Mouse (Mus musculus) MEL (cell line): ENCODE results near the gene Col6a1. TPM values are rescaled to one million over a fixed set of nuclear protein-coding genes. Genes with fewer than 3 reads are reported as not detected.

ENCODE experiments used
- DNase-seq: peaks from one replicate; pipeline ENCODE4 v3.0.0; 2011; ENCODE audit warnings: low read depth, low spot score
- H3K27ac ChIP-seq: 2 replicates; pipeline ENCODE4 v1.5.1; 2012; ENCODE audit warnings: low read depth, mild to moderate bottlenecking, control low read depth, low read length, moderate library complexity; ENCODE audit not compliant: control insufficient read depth
- H3K27me3 ChIP-seq, 2 experiments: fragments of 150-350 bp in 1 of 2; sonication (generic) in 1 of 2; 2 replicates each; pipeline ENCODE4 v1.6.1; 2012; ENCODE audit warnings: low read length in 2 of 2, mild to moderate bottlenecking in 2 of 2, improper control_type of control experiment in 1 of 2, moderate library complexity in 1 of 2; ENCODE audit not compliant: insufficient read depth in 2 of 2, control insufficient read depth in 1 of 2
- H3K36me3 ChIP-seq, 2 experiments: 2 replicates each; pipeline ENCODE4 v1.6.1; 2012 to 2014; ENCODE audit warnings: low read length in 2 of 2, improper control_type of control experiment in 1 of 2, inconsistent platforms in 1 of 2, mild to moderate bottlenecking in 1 of 2; ENCODE audit not compliant: insufficient read depth in 2 of 2, control insufficient read depth in 1 of 2
- H3K4me1 ChIP-seq, 2 experiments: fragments of 150-350 bp in 1 of 2; sonication (generic) in 1 of 2; 2 replicates each; pipeline ENCODE4 v1.6.1; 2012; ENCODE audit warnings: low read length in 2 of 2, improper control_type of control experiment in 1 of 2, mild to moderate bottlenecking in 1 of 2; ENCODE audit not compliant: insufficient read depth in 2 of 2, control insufficient read depth in 1 of 2
- H3K4me3 ChIP-seq, 2 experiments: fragments of 150-350 bp in 1 of 2; sonication (generic) in 1 of 2; 2 replicates each; pipeline ENCODE4 v1.5.1; 2012; ENCODE audit warnings: low read depth in 2 of 2, low read length in 2 of 2, mild to moderate bottlenecking in 2 of 2, moderate library complexity in 2 of 2, control low read depth in 1 of 2, improper control_type of control experiment in 1 of 2; ENCODE audit not compliant: control insufficient read depth in 1 of 2, insufficient read depth in 1 of 2
- H3K79me2 ChIP-seq: 2 replicates; pipeline ENCODE4 v1.6.1; 2012; ENCODE audit warnings: mild to moderate bottlenecking, low read length, moderate library complexity; ENCODE audit not compliant: control insufficient read depth, poor library complexity, insufficient read depth
- H3K9ac ChIP-seq: 2 replicates; pipeline ENCODE4 v1.6.1; 2012; ENCODE audit warnings: low read depth, mild to moderate bottlenecking, control low read depth, low read length, moderate library complexity; ENCODE audit not compliant: control insufficient read depth, poor library complexity, severe bottlenecking
- H3K9me3 ChIP-seq: fragments of 150-350 bp; sonication (generic); replicated peaks from 2 replicates; pipeline ENCODE4 v1.6.1; 2012; ENCODE audit warnings: mild to moderate bottlenecking, low read length, improper control_type of control experiment, moderate library complexity; ENCODE audit not compliant: insufficient read depth
- CHD1 ChIP-seq: IDR thresholded peaks from 2 replicates; pipeline ENCODE4 v1.6.1; 2012; ENCODE audit warnings: low read depth, mild to moderate bottlenecking, inconsistent platforms, low read length, improper control_type of control experiment
- E2F4 ChIP-seq: IDR thresholded peaks from 2 replicates; pipeline ENCODE4 v1.6.1; 2011; ENCODE audit warnings: low read depth, low read length, improper control_type of control experiment, borderline replicate concordance
- ELF1 ChIP-seq: IDR thresholded peaks from 2 replicates; pipeline ENCODE4 v1.6.1; 2014; ENCODE audit warnings: low read depth, mild to moderate bottlenecking, inconsistent platforms, low read length, improper control_type of control experiment, moderate library complexity
- ETS1 ChIP-seq: IDR thresholded peaks from 2 replicates; pipeline ENCODE4 v1.6.1; 2012; ENCODE audit warnings: low read depth, mild to moderate bottlenecking, inconsistent platforms, low read length, improper control_type of control experiment, moderate library complexity
- HCFC1 ChIP-seq: IDR thresholded peaks from 2 replicates; pipeline ENCODE4 v1.6.1; 2012; ENCODE audit warnings: low read depth, mild to moderate bottlenecking, inconsistent platforms, low read length, improper control_type of control experiment, moderate library complexity
- KAT2A ChIP-seq: conservative IDR thresholded peaks from 2 replicates; pipeline ENCODE4 v1.6.1; 2012; ENCODE audit warnings: low read depth, low read length, improper control_type of control experiment, inconsistent platforms
- MAFK ChIP-seq: IDR thresholded peaks from 2 replicates; pipeline ENCODE4 v1.6.1; 2011; ENCODE audit warnings: low read depth, mild to moderate bottlenecking, low read length, improper control_type of control experiment, borderline replicate concordance
- MAX ChIP-seq: IDR thresholded peaks from 2 replicates; pipeline ENCODE4 v1.6.1; 2011; ENCODE audit warnings: low read length, improper control_type of control experiment
- MAZ ChIP-seq: IDR thresholded peaks from 2 replicates; pipeline ENCODE4 v1.6.1; 2012; ENCODE audit warnings: low read depth, mild to moderate bottlenecking, inconsistent platforms, low read length, improper control_type of control experiment
- MXI1 ChIP-seq: IDR thresholded peaks from 2 replicates; pipeline ENCODE4 v1.6.1; 2011; ENCODE audit warnings: mild to moderate bottlenecking, low read depth, low read length, improper control_type of control experiment
- MYB ChIP-seq: IDR thresholded peaks from 2 replicates; pipeline ENCODE4 v1.6.1; 2011; ENCODE audit warnings: mild to moderate bottlenecking, low read depth, low read length, improper control_type of control experiment
- MYC ChIP-seq: IDR thresholded peaks from 2 replicates; pipeline ENCODE4 v1.6.1; 2011; ENCODE audit warnings: low read depth, mild to moderate bottlenecking, low read length, improper control_type of control experiment, moderate library complexity
- NELFE ChIP-seq: IDR thresholded peaks from 2 replicates; pipeline ENCODE4 v1.6.1; 2011; ENCODE audit warnings: low read depth, low read length, improper control_type of control experiment
- POLR2AphosphoS2 ChIP-seq: IDR thresholded peaks from 2 replicates; pipeline ENCODE4 v1.6.1; 2011; ENCODE audit warnings: low read length, improper control_type of control experiment
- RAD21 ChIP-seq: IDR thresholded peaks from 2 replicates; pipeline ENCODE4 v1.6.1; 2011; ENCODE audit warnings: mild to moderate bottlenecking, low read depth, low read length, improper control_type of control experiment
- TAL1 ChIP-seq: IDR thresholded peaks from 2 replicates; pipeline ENCODE4 v1.6.1; 2012; ENCODE audit warnings: mild to moderate bottlenecking, inconsistent platforms, low read length, moderate library complexity, mixed read lengths
- TBP ChIP-seq: IDR thresholded peaks from 2 replicates; pipeline ENCODE4 v1.8.0; 2011; ENCODE audit warnings: low read depth, low read length, improper control_type of control experiment
- TCF12 ChIP-seq: IDR thresholded peaks from 2 replicates; pipeline ENCODE4 v1.6.1; 2014; ENCODE audit warnings: low read depth, mild to moderate bottlenecking, inconsistent platforms, low read length, improper control_type of control experiment, moderate library complexity
- ZKSCAN1 ChIP-seq: IDR thresholded peaks from 2 replicates; pipeline ENCODE4 v1.6.1; 2012; ENCODE audit warnings: low read depth, mild to moderate bottlenecking, inconsistent platforms, low read length, improper control_type of control experiment, moderate library complexity
- ZMIZ1 ChIP-seq: IDR thresholded peaks from 2 replicates; pipeline ENCODE4 v1.6.1; 2012; ENCODE audit warnings: low read depth, mild to moderate bottlenecking, inconsistent platforms, low read length, improper control_type of control experiment, moderate library complexity
- polyA plus RNA-seq, 2 experiments: library from polyadenylated mRNA; stranded (reverse) in 1 of 2; unstranded in 1 of 2; fragments of >175 nt in 1 of 2; fragments of >200 nt in 1 of 2; gene quantifications; 2 replicates each; pipeline versions ENCODE4 v1.2.1 to v1.2.4; 2012; ENCODE audit warnings: low replicate concordance in 2 of 2, low read depth in 1 of 2; ENCODE audit not compliant: insufficient read length in 2 of 2, insufficient read depth in 1 of 2, missing spikeins in 1 of 2
- total RNA-seq: library from RNA; depleted of rRNA; stranded (reverse); fragments of 300-350 nt; gene quantifications from 2 replicates; pipeline ENCODE4 v1.2.3, GENCODE M21; 2012

Gene Col6a1
- total and polyA plus RNA-seq, 3 experiments, result not detected

DNA sequence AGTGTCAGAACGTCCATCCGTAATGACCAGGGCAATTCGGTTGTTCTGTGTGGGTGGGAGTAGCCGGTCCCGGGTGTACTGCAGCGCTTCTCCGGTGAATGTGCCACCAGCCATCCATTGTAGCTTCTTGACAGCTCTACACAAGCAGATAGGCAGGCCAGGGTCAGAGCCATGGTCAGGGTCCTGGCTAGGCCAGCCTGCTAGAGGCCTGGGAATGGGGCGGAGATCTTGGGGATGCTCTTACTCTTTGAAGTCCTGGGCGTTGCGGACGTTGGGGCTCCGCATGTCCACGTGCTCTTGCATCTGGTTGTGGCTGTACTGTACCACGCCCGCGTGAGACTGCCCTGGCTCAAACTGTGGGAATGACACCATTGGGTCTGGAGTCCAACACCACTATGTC lies 14.6 kb downstream of the Col6a1 start:
- no peaks in the 10 kb centered on the region for H3K36me3 ChIP-seq
- H3K79me2 ChIP-seq, result no peaks in the 10 kb centered on the region
- no peak overlapping the region for H3K9ac ChIP-seq
- H3K27ac ChIP-seq, result no peak overlapping the region
- H3K9me3 ChIP-seq, result no peaks in the 10 kb centered on the region
- H3K4me1 ChIP-seq, result no peaks in the 10 kb centered on the region
- H3K27me3 ChIP-seq, result no peaks in the 10 kb centered on the region; a peak in 1 of 4 replicates
- no peak overlapping the region for H3K4me3 ChIP-seq
- no peak for DNase-seq
- no peak for TF ChIP-seq MAZ
- no peak for TF ChIP-seq POLR2AphosphoS2
- no peak for TF ChIP-seq KAT2A
- no peak for TF ChIP-seq TAL1
- TF ChIP-seq MYB, result no peak

DNA sequence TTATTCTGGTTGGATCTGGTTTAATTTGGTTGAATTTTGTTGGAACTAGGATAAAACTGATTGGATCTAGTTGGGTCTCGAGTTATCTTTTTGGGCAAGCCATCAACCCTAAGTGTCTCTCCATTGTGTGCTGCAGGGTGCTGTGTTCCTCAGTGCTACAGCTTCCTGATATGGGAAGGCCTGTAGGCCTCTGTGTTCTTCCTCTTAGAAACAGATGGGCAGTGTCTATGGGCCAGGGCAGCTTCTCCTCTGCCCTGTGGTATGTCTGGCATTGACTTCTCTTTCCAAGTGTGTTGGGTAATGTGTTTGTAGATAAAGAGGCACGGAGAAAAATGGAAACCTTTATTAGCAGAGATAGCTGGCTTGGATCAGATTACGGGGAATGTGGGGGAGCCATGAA lies 17.5 kb downstream of the Col6a1 start:
- Histone ChIP-seq H3K9ac (no peak overlapping the region), H3K36me3 (no peaks in the 10 kb centered on the region), H3K27me3 (peaks cover 0 to 2% of the 10 kb centered on the region in 2 experiments; a peak in 3 of 4 replicates), H3K79me2 (no peaks in the 10 kb centered on the region), H3K4me3 (no peak overlapping the region), H3K4me1 (no peaks in the 10 kb centered on the region), H3K27ac (no peak overlapping the region), H3K9me3 (no peaks in the 10 kb centered on the region)
- DNase-seq, result no peak
- no peak for TF ChIP-seq MAZ
- no peak for TF ChIP-seq CHD1
- TF ChIP-seq RAD21, result no peak
- no peak for TF ChIP-seq MXI1
- no peak for TF ChIP-seq ZKSCAN1
- no peak for TF ChIP-seq MAFK
- no peak for TF ChIP-seq NELFE
- TF ChIP-seq TBP, result no peak
- no peak for TF ChIP-seq TAL1
- TF ChIP-seq MAX, result no peak
- no peak for TF ChIP-seq MYC
- no peak for TF ChIP-seq ZMIZ1
- TF ChIP-seq ELF1, result no peak
- TF ChIP-seq E2F4, result no peak
- no peak for TF ChIP-seq TCF12
- no peak for TF ChIP-seq ETS1
- no peak for TF ChIP-seq HCFC1
